Mouse (Mus musculus): ENCODE measurements around the gene Galr2. TPM values are rescaled to one million over a fixed set of nuclear protein-coding genes. Genes with fewer than 3 reads are reported as not detected.
A peak's percentile ranks its signal among the peaks of the same experiment; 100 is the strongest.

Gene Galr2
- total and polyA plus RNA-seq, 2 experiments from 2014 or later: 0.54 TPM; not detected in 1

DNA sequence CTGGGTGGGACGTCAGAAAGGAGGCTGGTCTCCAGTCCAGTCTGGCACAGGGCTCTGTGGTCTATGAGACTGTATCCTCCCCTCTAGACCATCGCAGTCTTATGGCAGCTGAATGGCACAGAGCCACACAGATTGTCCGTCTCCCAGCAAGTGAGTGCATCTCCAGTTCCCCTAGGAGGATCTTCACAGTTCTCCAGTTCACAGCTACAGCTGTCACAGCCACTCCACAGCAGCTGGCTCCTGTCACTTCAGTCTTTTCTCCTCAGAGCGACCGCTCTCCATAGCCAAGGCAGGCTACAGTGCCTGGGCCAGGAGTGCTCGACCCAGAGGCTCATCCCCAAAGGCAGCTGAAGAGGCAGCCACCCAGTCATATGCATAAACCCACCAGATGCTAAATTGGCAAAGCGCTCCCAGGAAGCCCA lies 5.0 kb downstream of the Galr2 start:
- Histone ChIP-seq H3K9me3 (ENCODE audit: low read length) (no peaks in the 10 kb centered on the region), H3K4me2 (ENCODE audit: low read depth, low read length, poor library complexity, severe bottlenecking) (no peak overlapping the region), H3K27ac (ENCODE audit: low read depth, low read length) (no peak overlapping the region), H3K27me3 (ENCODE audit: insufficient read depth, low read length) (peaks cover 30% of the 10 kb centered on the region), H3K9ac (replicated peaks; ENCODE audit: low read length, poor library complexity, severe bottlenecking) (no peak overlapping the region), H3K36me3 (ENCODE audit: insufficient read depth, low read length) (peaks cover 33% of the 10 kb centered on the region), H3K4me1 (ENCODE audit: insufficient read depth, low read length) (peaks cover 4% of the 10 kb centered on the region; the same call in 1 of the 2 replicates), H3K4me3 (ENCODE audit: low read depth, low read length) (no peak overlapping the region)
- DNase-seq (ENCODE audit: low spot score): peak; percentile 65
- ATAC-seq (ENCODE audit: low FRiP score): no peak
- no peak for TF ChIP-seq CTCF (IDR thresholded peaks at IDR 0.05)
- WGBS: 67% methylated on average over 7 of the region's 7 CpGs

DNA sequence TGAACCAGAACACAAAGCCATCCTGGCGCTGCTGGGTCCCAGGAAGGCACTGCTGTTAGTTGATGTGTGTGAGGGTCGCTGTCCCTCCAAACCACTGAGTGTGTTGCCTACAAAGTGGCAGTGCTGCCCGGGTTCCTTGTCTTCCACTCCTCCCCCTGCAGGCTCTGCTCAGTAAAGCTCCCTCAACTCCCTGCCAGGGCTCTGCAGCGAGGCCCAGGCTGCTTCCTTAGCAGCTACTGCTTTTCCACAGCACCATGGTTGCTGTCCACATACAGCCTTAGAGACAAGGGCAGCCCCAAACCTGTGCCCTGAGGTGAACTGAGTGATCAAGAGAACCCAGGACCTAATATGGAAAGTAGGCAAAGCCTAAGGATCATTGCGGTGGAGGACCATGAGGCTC lies 6.6 kb downstream of the Galr2 start:
- Histone ChIP-seq H3K36me3 (ENCODE audit: insufficient read depth, low read length) (peaks cover 48% of the 10 kb centered on the region), H3K4me1 (ENCODE audit: insufficient read depth, low read length) (peaks cover 4% of the 10 kb centered on the region; the same call in 1 of the 2 replicates), H3K4me3 (ENCODE audit: low read depth, low read length) (no peak overlapping the region), H3K9me3 (ENCODE audit: low read length) (no peaks in the 10 kb centered on the region), H3K27me3 (ENCODE audit: insufficient read depth, low read length) (peaks cover 15% of the 10 kb centered on the region), H3K4me2 (ENCODE audit: low read depth, low read length, poor library complexity, severe bottlenecking) (no peak overlapping the region), H3K27ac (ENCODE audit: low read depth, low read length) (no peak overlapping the region), H3K9ac (replicated peaks; ENCODE audit: low read length, poor library complexity, severe bottlenecking) (no peak overlapping the region)
- ATAC-seq (ENCODE audit: low FRiP score) (no peak), DNase-seq (ENCODE audit: low spot score) (no peak)
- TF ChIP-seq CTCF (IDR thresholded peaks at IDR 0.05): no peak
- WGBS: 73% methylated on average over 5 of the region's 5 CpGs

DNA sequence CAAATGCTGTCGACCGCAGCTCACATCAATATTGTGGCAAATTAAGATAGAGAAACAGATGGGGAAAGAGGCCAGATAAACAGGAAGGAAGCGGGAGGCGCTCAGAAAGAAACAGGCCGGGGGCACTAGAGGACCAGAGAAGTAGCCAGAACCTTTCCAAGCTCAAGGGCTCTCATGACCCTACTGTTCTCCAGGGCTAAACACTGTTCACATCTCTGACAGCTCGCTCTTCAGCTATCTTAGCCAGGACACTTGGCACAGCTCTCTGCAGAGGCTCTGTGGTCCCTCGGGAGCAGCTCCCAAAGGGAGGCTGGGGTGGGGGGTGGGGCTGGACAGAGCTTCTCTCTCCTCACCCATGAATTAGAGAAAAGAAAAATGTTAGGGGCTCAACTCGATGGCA lies 9.8 kb downstream of the Galr2 start:
- no peaks in the 10 kb centered on the region for H3K27me3 ChIP-seq (ENCODE audit: insufficient read depth, low read length)
- no peaks in the 10 kb centered on the region for H3K4me1 ChIP-seq (ENCODE audit: insufficient read depth, low read length)
- H3K9ac ChIP-seq (replicated peaks; ENCODE audit: low read length, poor library complexity, severe bottlenecking): no peak overlapping the region
- H3K4me3 ChIP-seq (ENCODE audit: low read depth, low read length): no peak overlapping the region
- H3K36me3 ChIP-seq (ENCODE audit: insufficient read depth, low read length): peaks cover 74% of the 10 kb centered on the region
- DNase-seq (ENCODE audit: low spot score) (no peak), ATAC-seq (ENCODE audit: low FRiP score) (no peak)
- H3K9me3 ChIP-seq (ENCODE audit: low read length): no peaks in the 10 kb centered on the region
- WGBS: 86% methylated on average over 8 of the region's 8 CpGs
- no peak overlapping the region for H3K27ac ChIP-seq (ENCODE audit: low read depth, low read length)
- no peak for TF ChIP-seq CTCF (IDR thresholded peaks at IDR 0.05)
- H3K4me2 ChIP-seq (ENCODE audit: low read depth, low read length, poor library complexity, severe bottlenecking): no peak overlapping the region

DNA sequence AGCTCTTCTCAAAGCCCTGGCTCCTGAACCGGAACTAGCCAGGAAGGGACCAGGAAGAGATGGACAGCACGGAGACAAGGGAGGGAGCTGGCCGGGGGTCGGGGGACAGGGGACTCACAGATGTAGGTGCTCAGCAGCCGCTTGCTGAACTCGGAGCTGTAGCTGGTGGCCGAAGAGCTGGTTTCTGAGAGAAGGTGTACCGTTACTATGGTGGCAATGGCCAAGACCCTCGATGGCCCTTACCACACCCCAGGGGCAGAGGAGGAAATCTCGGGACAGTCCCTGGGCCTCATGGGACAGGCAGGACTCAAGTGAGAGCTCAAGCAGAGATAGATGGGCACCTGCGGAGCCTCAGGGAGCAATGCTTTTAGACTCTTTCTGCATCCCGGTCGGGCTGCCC lies 11.7 kb downstream of the Galr2 start:
- no peak for DNase-seq (ENCODE audit: low spot score)
- ATAC-seq (ENCODE audit: low FRiP score): no peak
- 95% methylated on average over 13 of the region's 13 CpGs for WGBS
- Histone ChIP-seq H3K4me2 (ENCODE audit: low read depth, low read length, poor library complexity, severe bottlenecking) (no peak overlapping the region), H3K9me3 (ENCODE audit: low read length) (no peaks in the 10 kb centered on the region), H3K36me3 (ENCODE audit: insufficient read depth, low read length) (peaks cover 89% of the 10 kb centered on the region), H3K4me1 (ENCODE audit: insufficient read depth, low read length) (no peaks in the 10 kb centered on the region), H3K27me3 (ENCODE audit: insufficient read depth, low read length) (no peaks in the 10 kb centered on the region), H3K27ac (ENCODE audit: low read depth, low read length) (no peak overlapping the region), H3K9ac (replicated peaks; ENCODE audit: low read length, poor library complexity, severe bottlenecking) (no peak overlapping the region), H3K4me3 (ENCODE audit: low read depth, low read length) (no peak overlapping the region)
- TF ChIP-seq CTCF (IDR thresholded peaks at IDR 0.05): no peak

DNA sequence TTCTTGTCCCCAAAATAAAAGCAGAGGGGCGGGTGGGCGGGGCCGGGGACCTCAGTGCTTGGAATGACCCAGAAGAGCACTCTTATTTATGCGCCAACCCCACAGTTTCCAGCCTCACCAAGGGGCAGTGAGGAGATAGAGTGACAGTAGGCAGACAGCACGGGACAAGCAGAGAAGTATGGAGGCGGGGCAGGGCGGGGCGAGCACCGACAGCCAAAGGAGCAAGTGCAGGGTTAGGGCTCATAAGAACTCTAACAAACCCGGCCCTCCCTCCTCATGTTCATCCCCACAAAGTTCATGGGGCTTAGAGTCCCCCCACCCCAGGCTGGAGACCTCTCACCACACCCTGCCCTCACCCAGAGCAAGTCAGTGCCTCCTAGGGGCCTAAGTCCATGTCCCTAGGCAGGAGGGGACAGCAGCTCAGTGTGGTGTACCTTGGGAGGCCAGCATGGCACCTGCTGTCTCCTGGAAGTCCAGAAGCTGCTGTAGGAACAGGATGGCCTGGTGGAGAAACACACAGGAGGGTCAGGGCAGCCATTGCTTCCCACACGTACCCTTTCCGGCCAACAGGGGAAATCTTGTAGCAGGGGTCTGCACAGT lies 12.9 kb downstream of the Galr2 start:
- Histone ChIP-seq H3K27me3 (ENCODE audit: insufficient read depth, low read length) (no peaks in the 10 kb centered on the region), H3K4me3 (ENCODE audit: low read depth, low read length) (no peak overlapping the region), H3K9ac (replicated peaks; ENCODE audit: low read length, poor library complexity, severe bottlenecking) (no peak overlapping the region), H3K27ac (ENCODE audit: low read depth, low read length) (no peak overlapping the region), H3K9me3 (ENCODE audit: low read length) (no peaks in the 10 kb centered on the region), H3K4me2 (ENCODE audit: low read depth, low read length, poor library complexity, severe bottlenecking) (no peak overlapping the region), H3K4me1 (ENCODE audit: insufficient read depth, low read length) (no peaks in the 10 kb centered on the region), H3K36me3 (ENCODE audit: insufficient read depth, low read length) (peaks cover 88% of the 10 kb centered on the region)
- no peak for TF ChIP-seq CTCF (IDR thresholded peaks at IDR 0.05)
- no peak for DNase-seq (ENCODE audit: low spot score)
- ATAC-seq (ENCODE audit: low FRiP score): no peak
- 85% methylated on average over 12 of the region's 12 CpGs for WGBS

DNA sequence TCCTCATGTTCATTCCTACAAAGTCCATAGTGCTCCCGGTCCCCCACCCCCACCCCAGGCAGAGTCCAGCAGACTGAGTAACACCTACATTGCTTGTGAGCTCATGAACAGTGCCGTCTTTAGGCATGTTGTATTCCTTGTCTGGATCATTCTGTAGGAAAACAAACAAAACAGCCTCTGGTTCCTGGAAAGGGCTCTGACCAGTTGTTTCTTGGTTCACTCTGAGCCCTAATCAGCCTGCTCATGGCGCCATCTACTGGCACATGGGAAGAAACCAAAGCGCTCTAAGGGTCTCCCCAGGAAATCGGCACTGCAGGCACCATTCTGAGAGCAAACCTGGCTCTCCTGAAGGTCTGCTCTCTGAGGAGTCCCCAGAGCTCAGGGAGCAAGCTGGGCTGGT lies 13.6 kb downstream of the Galr2 start:
- Histone ChIP-seq H3K9me3 (ENCODE audit: low read length) (no peaks in the 10 kb centered on the region), H3K4me2 (ENCODE audit: low read depth, low read length, poor library complexity, severe bottlenecking) (no peak overlapping the region), H3K27me3 (ENCODE audit: insufficient read depth, low read length) (no peaks in the 10 kb centered on the region), H3K27ac (ENCODE audit: low read depth, low read length) (no peak overlapping the region), H3K4me3 (ENCODE audit: low read depth, low read length) (no peak overlapping the region), H3K36me3 (ENCODE audit: insufficient read depth, low read length) (peaks cover 88% of the 10 kb centered on the region), H3K4me1 (ENCODE audit: insufficient read depth, low read length) (no peaks in the 10 kb centered on the region), H3K9ac (replicated peaks; ENCODE audit: low read length, poor library complexity, severe bottlenecking) (no peak overlapping the region)
- 36% methylated on average over 5 of the region's 5 CpGs for WGBS
- ATAC-seq (ENCODE audit: low FRiP score) (no peak), DNase-seq (ENCODE audit: low spot score) (peak; percentile 86)
- peak; percentile 81 for TF ChIP-seq CTCF (IDR thresholded peaks at IDR 0.05)

All from midbrain, postnatal 0 days (tissue).